Mouse (Mus musculus) lung, embryonic 14.5 days (tissue): Measurements from ENCODE around the gene Pax3. TPM values are rescaled to one million over a fixed set of nuclear protein-coding genes. Genes with fewer than 3 reads are reported as not detected.

Experiments used
- ATAC-seq: fragments of 200-750 bp; cut with Nextera tagmentation; 2 replicates; pipeline ENCODE4 v1.8.0; 2017; ENCODE audit warnings: mild to moderate bottlenecking, moderate TSS enrichment, moderate library complexity; ENCODE audit not compliant: insufficient read depth
- DNase-seq: peaks from one replicate; pipeline ENCODE4 v3.0.0-alpha.2; 2015
- H3K27ac ChIP-seq: fragments of 300-500 bp; sonication (generic); 2 replicates; pipeline ENCODE4 v1.5.1; 2014; ENCODE audit warnings: low read depth, mild to moderate bottlenecking, moderate library complexity
- H3K27me3 ChIP-seq: fragments of 300-500 bp; sonication (generic); 2 replicates; pipeline ENCODE4 v1.6.1; 2014; ENCODE audit warnings: low read length, control low read depth; ENCODE audit not compliant: insufficient read depth
- H3K36me3 ChIP-seq: fragments of 300-500 bp; sonication (generic); 2 replicates; pipeline ENCODE4 v1.6.1; 2014; ENCODE audit warnings: control low read depth; ENCODE audit not compliant: insufficient read depth
- H3K4me1 ChIP-seq: fragments of 300-500 bp; sonication (generic); 2 replicates; pipeline ENCODE4 v1.6.1; 2014; ENCODE audit warnings: antibody characterized with exemption, control low read depth; ENCODE audit not compliant: insufficient read depth
- H3K4me2 ChIP-seq: fragments of 300-500 bp; sonication (generic); 2 replicates; pipeline ENCODE4 v1.6.1; 2014; ENCODE audit warnings: mild to moderate bottlenecking
- H3K4me3 ChIP-seq: fragments of 300-500 bp; sonication (generic); 2 replicates; pipeline ENCODE4 v1.5.1; 2014; ENCODE audit warnings: low read depth, low read length
- H3K9ac ChIP-seq: fragments of 300-500 bp; sonication (generic); 2 replicates; pipeline ENCODE4 v1.6.1; 2014
- H3K9me3 ChIP-seq: fragments of 300-500 bp; sonication (generic); 2 replicates; pipeline ENCODE4 v1.6.1; 2016; ENCODE audit warnings: low read depth, low read length, control low read depth
- CTCF ChIP-seq: IDR thresholded peaks from 2 replicates; pipeline ENCODE4 v1.5.1; 2016; ENCODE audit warnings: antibody characterized with exemption, low read depth
- WGBS: fragments of 180-500 bp; shearing (Covaris S2); extraction: QIAGEN DNeasy Blood & Tissue Kit; methylation state at CpG from one replicate; pipeline ENCODE4 v1.1.7; 2014; 5-methylcytosine and 5-hydroxymethylcytosine counted together
- polyA plus RNA-seq: library from polyadenylated mRNA; unstranded; fragments of >200 nt; fragmentation: Nextera tagmentation; extraction: Ambion mirVana; gene quantifications from 2 replicates; pipeline ENCODE4 v1.2.1, GENCODE M21; 2014

Pax3 gene
- polyA plus RNA-seq, 1 experiment from 2014 or later: not detected

DNA sequence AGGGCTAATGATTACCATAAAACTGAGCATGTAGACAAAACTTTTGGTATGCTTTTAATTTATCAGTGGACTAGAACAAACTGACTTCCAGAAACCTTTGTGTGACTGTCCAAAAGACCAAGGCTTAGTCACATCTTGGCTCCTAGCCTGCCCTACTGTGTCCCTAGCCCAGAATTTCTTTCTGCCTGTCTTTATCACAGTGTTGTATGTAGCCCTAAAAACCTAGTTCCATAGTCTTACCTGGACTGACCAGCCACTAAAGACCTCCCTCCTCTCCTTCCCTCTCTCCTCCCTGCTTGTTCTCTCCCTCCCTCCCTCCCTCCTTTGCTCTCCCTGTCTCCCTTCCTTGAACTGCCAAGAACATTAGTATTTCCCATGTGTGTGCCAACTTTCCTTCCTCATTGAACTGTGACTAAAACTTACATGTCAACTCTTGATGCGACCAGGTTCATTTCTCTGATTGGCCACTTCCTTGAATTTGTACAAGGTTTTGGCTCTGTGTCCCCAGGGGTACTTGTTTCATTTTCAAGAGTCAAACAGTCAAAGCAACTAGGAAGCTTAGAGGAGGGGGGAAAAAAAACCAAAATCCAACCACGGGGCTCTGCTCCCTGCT, 48.8 kb downstream of the Pax3 start:
- no peak for TF ChIP-seq CTCF
- DNase-seq: no peak

DNA sequence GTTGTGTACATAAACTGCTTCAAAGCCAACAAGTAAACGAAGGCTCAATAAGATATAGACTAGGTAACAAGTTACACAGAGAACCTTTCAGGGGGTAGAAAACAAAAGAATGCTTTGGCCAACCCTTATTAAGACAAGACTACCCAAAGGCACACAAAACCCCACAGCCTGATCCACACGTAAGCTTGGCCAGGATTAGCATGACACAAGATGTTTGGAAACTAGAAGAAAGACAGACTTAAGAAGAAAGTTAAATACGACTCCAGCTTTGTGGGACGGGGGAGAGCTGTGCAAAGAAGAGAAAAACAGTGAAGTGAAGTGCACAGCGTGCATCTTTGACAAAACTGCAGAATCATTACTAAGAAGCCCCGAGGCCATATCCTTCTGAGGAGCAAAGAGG, 53.5 kb downstream of the Pax3 start:
- TF ChIP-seq CTCF: no peak
- Histone ChIP-seq H3K36me3 (no peaks in the 10 kb centered on the region), H3K4me2 (no peak overlapping the region), H3K4me3 (no peak overlapping the region), H3K4me1 (no peaks in the 10 kb centered on the region), H3K9me3 (no peaks in the 10 kb centered on the region), H3K27ac (no peak overlapping the region), H3K9ac (no peak overlapping the region), H3K27me3 (peaks cover 93% of the 10 kb centered on the region)
- 22% methylated on average over 6 of the region's 6 CpGs for WGBS
- ATAC-seq (no peak), DNase-seq (no peak)

More for the DNA sequence above, 48.8 kb downstream of the Pax3 start:
- 48% methylated on average over 2 of the region's 2 CpGs for WGBS
- Histone ChIP-seq H3K4me3 (no peak overlapping the region), H3K4me2 (no peak overlapping the region), H3K27me3 (peaks cover 80% of the 10 kb centered on the region), H3K36me3 (no peaks in the 10 kb centered on the region), H3K4me1 (no peaks in the 10 kb centered on the region), H3K9ac (no peak overlapping the region), H3K9me3 (no peaks in the 10 kb centered on the region), H3K27ac (no peak overlapping the region)
- ATAC-seq: no peak

DNA sequence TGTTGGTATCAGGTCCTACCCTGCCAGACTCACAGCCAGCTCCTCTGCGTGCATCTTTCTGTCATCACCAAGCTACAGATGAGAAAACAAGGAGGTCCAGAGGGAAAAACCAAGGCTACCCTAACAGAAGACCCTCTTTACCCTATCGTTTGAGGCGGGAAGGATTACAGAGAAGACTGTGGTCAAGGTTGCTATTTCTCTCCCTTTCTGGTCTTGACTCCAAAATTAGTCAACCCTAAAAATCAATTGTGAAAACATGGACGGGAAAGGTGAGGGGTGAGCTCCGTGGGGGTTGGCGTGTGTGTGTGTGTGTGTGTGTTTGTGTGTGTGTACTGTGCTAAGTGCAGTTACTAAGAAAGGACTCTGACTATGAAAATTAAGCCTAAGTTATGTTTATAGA, 54.0 kb downstream of the Pax3 start:
- no peak for ATAC-seq
- Histone ChIP-seq H3K36me3 (no peaks in the 10 kb centered on the region), H3K27ac (no peak overlapping the region), H3K9me3 (no peaks in the 10 kb centered on the region), H3K4me1 (no peaks in the 10 kb centered on the region), H3K4me2 (no peak overlapping the region), H3K4me3 (no peak overlapping the region), H3K9ac (no peak overlapping the region), H3K27me3 (peaks cover 93% of the 10 kb centered on the region)
- WGBS: 62% methylated on average over 6 of the region's 6 CpGs
- DNase-seq: no peak
- TF ChIP-seq CTCF: no peak

DNA sequence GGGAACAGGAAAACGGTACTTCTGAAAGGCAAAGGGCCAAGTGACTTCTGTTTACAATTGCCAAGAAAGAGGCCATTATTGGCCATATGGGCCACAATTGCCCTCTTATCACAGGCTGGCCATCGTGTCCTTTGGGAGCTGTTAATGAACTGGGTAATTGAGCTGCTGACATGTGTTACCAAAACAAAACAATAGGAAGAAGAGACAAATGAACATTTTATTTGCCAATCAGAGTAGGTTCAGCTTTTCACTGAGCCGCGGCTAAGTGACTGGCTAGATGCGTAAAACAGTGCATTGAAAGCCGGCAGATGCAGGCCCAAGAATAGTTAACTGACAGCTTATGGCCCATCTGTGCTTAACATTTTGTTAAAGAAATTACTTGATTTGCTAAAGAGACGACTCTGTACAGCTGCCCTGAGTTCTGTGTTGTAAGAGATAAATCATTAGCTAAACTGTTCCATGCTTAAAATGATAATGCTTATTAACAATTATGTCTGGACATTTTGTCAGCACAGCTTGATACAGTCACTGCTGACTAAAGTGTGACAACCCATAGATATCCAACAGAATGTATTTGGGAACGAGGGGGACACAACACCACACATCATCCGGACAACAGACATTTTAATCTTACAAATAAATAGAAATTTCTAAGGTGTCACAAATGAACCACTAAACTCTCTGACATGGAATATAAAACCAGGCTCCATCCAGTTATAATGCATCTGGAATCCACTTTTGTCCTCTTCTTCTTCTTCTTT, 55.0 kb downstream of the Pax3 start:
- ATAC-seq (no peak), DNase-seq (peak; percentile 27)
- Histone ChIP-seq H3K4me1 (no peaks in the 10 kb centered on the region), H3K36me3 (no peaks in the 10 kb centered on the region), H3K9ac (no peak overlapping the region), H3K27me3 (peaks cover 94% of the 10 kb centered on the region), H3K4me2 (no peak overlapping the region), H3K27ac (no peak overlapping the region), H3K4me3 (no peak overlapping the region), H3K9me3 (no peaks in the 10 kb centered on the region)
- whole genome bisulfite sequencing: 17% methylated on average over 9 of the region's 9 CpGs
- TF ChIP-seq CTCF: no peak

DNA sequence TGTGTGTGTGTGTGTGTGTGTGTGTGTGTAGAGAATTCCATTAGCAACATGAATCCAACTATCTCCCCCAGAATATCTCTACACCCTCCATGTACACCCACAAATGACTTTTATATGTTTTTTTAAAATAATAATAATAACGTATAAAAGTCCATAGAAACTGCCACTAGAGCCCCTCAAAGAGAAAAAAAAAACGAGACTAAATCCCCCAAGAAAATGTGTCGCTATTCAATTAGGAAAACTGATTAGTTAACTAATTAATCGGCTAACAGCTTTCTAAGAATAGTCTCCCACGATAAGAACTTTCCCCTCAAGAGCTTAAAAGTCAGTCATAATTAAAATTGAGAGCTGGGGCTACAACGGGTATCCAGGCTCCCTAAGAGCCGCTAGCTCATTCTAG, 55.6 kb downstream of the Pax3 start:
- no peak overlapping the region for H3K27ac ChIP-seq
- no peak for ATAC-seq
- H3K4me2 ChIP-seq: no peak overlapping the region
- no peak overlapping the region for H3K9ac ChIP-seq
- H3K4me1 ChIP-seq: no peaks in the 10 kb centered on the region
- WGBS: 10% methylated on average over 7 of the region's 7 CpGs
- DNase-seq: no peak
- peaks cover 94% of the 10 kb centered on the region for H3K27me3 ChIP-seq
- no peaks in the 10 kb centered on the region for H3K9me3 ChIP-seq
- no peaks in the 10 kb centered on the region for H3K36me3 ChIP-seq
- TF ChIP-seq CTCF: no peak
- no peak overlapping the region for H3K4me3 ChIP-seq

DNA sequence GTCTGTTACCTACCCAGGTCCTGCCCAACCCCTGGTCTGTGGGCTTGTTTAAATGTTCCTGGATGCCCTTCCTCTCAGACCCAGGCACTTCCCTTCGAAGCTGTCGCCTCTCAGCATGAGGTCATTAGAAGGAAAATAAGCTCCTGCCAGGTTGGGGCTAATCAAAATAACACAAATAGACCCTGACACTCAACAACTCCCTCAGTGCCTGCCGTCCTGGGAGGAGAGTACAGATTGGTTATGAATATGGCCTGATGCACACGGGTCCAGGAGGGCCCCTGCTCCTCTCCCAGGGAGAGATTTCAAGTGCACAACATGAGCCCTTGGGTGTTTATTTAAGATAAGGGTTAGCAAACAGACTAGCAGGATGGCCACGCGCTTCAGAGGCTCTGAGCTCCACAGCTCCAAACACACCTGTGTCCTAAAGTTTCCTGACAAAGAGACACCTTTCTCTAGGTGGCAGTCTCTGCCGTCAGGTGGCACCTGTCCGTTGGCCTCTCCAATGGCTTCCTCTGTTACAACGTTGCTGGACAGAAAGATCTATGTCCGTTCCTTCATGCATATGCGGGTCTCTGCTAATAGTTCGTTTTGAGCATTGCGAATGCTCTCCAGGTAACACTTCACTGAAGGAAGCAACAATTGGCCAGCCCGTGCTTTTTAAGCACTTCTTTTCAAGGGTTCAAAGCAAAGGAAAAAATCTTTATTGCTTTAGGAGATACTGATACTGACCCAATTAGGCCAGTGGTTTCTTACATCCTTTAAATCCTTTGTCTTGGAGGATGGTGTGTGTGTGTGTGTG, 56.2 kb downstream of the Pax3 start:
- Histone ChIP-seq H3K4me1 (no peaks in the 10 kb centered on the region), H3K9me3 (no peaks in the 10 kb centered on the region), H3K27me3 (peaks cover 93% of the 10 kb centered on the region), H3K4me3 (no peak overlapping the region), H3K4me2 (no peak overlapping the region), H3K27ac (no peak overlapping the region), H3K36me3 (no peaks in the 10 kb centered on the region), H3K9ac (no peak overlapping the region)
- WGBS: 2% methylated on average over 14 of the region's 14 CpGs
- peak; percentile 21 for DNase-seq
- ATAC-seq: peak; percentile 35; the same call in 1 of the 2 replicates
- 0 out of 2 replicates have a peak, but pooled peaks have one; percentile 7 for TF ChIP-seq CTCF

DNA sequence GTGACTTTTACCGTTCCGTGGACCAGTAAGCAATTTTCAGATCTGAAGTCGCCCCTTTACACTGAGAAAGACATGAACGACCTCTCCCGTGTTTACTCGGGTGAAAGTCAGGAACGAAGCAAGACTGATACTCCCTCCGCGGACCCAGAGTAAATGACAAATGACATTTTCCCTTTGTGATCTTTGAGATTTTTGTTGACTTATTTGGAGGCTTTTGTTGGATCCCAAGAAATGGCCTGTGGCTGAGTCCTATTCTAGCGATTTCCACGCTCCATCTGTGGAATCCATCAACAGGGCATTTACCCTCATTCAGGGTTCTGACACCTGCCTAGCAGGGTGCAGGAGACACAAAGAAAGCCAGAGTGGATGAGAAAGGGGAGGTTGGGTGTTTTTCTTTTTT, 57.6 kb downstream of the Pax3 start:
- Histone ChIP-seq H3K9ac (no peak overlapping the region), H3K27me3 (peaks cover 88% of the 10 kb centered on the region), H3K27ac (no peak overlapping the region), H3K4me2 (no peak overlapping the region), H3K36me3 (no peaks in the 10 kb centered on the region), H3K9me3 (no peaks in the 10 kb centered on the region), H3K4me3 (no peak overlapping the region), H3K4me1 (no peaks in the 10 kb centered on the region)
- WGBS: 2% methylated on average over 11 of the region's 11 CpGs
- TF ChIP-seq CTCF: no peak
- ATAC-seq (no peak), DNase-seq (no peak)
